Mouse (Mus musculus): ENCODE results near the gene Nop9. TPM values are rescaled to one million over a fixed set of nuclear protein-coding genes. Genes with fewer than 3 reads are reported as not detected.

The Nop9 gene
- total RNA-seq (2014; fragmentation: Nextera tagmentation): 30.9 and 36.6 TPM in 2 replicates
- total RNA-seq (2017): 35.7 and 38.6 TPM in 2 replicates

GRCm38 (mm10) chr14:55745180-55745860 lies at the start of gene Nop9, which contains the start of gene Dhrs1:
Gene Nop9 (plus strand): TSS chr14:55745693.
Gene Dhrs1 (minus strand): TSS chr14:55745690.
- peak; percentile 85 for ATAC-seq (replicated peaks; ENCODE audit: poor library complexity, severe bottlenecking)

GRCm38 (mm10) chr14:55697226-55697625 lies 48.3 kb upstream of the Nop9 start:
- ATAC-seq (replicated peaks; ENCODE audit: poor library complexity, severe bottlenecking): peak; percentile 92

GRCm38 (mm10) chr14:55701131-55701530 lies 44.4 kb upstream of the Nop9 start:
- ATAC-seq (replicated peaks; ENCODE audit: poor library complexity, severe bottlenecking): no peak

GRCm38 (mm10) chr14:55702761-55703160 lies 42.7 kb upstream of the Nop9 start:
- ATAC-seq (replicated peaks; ENCODE audit: poor library complexity, severe bottlenecking): no peak

GRCm38 (mm10) chr14:55706051-55706600 lies 39.4 kb upstream of the Nop9 start:
- no peak for ATAC-seq (replicated peaks; ENCODE audit: poor library complexity, severe bottlenecking)

- ATAC-seq (replicated peaks; ENCODE audit: poor library complexity, severe bottlenecking): no peak
These were observed 38.1 kb upstream of the Nop9 start for GRCm38 (mm10) chr14:55707397-55707796.

- no peak for ATAC-seq (replicated peaks; ENCODE audit: poor library complexity, severe bottlenecking)
These were observed 36.0 kb upstream of the Nop9 start for GRCm38 (mm10) chr14:55709509-55709908.

GRCm38 (mm10) chr14:55711786-55712185 lies 33.7 kb upstream of the Nop9 start:
- ATAC-seq (replicated peaks; ENCODE audit: poor library complexity, severe bottlenecking): no peak

- peak; percentile 92 for ATAC-seq (replicated peaks; ENCODE audit: poor library complexity, severe bottlenecking)
These were observed 32.3 kb upstream of the Nop9 start for GRCm38 (mm10) chr14:55713007-55713728.

- no peak for ATAC-seq (replicated peaks; ENCODE audit: poor library complexity, severe bottlenecking)
These were observed 31.8 kb upstream of the Nop9 start, which contains the start of gene Tgm1 for GRCm38 (mm10) chr14:55713729-55714122. Gene Tgm1 (minus strand): TSS chr14:55713926.

GRCm38 (mm10) chr14:55714893-55715292 lies 30.6 kb upstream of the Nop9 start:
- ATAC-seq (replicated peaks; ENCODE audit: poor library complexity, severe bottlenecking): peak; percentile 14; the same call in 1 of the 2 replicates

GRCm38 (mm10) chr14:55716271-55716670 lies 29.2 kb upstream of the Nop9 start:
- no peak for ATAC-seq (replicated peaks; ENCODE audit: poor library complexity, severe bottlenecking)

GRCm38 (mm10) chr14:55716884-55717283 lies 28.6 kb upstream of the Nop9 start:
- no peak for ATAC-seq (replicated peaks; ENCODE audit: poor library complexity, severe bottlenecking)

- ATAC-seq (replicated peaks; ENCODE audit: poor library complexity, severe bottlenecking): no peak
These were observed 25.8 kb upstream of the Nop9 start for GRCm38 (mm10) chr14:55719737-55720136.

- no peak for ATAC-seq (replicated peaks; ENCODE audit: poor library complexity, severe bottlenecking)
These were observed 24.8 kb upstream of the Nop9 start for GRCm38 (mm10) chr14:55720666-55721065.

- ATAC-seq (replicated peaks; ENCODE audit: poor library complexity, severe bottlenecking): no peak
These were observed 24.4 kb upstream of the Nop9 start for GRCm38 (mm10) chr14:55721076-55721475.

- peak; percentile 57 for ATAC-seq (replicated peaks; ENCODE audit: poor library complexity, severe bottlenecking)
These were observed 23.6 kb upstream of the Nop9 start, which contains the start of gene Rabggta for GRCm38 (mm10) chr14:55721700-55722437. Gene Rabggta (minus strand): TSS chr14:55722263.

- ATAC-seq (replicated peaks; ENCODE audit: poor library complexity, severe bottlenecking): no peak
These were observed 23.0 kb upstream of the Nop9 start for GRCm38 (mm10) chr14:55722438-55722945.

GRCm38 (mm10) chr14:55723433-55723832 lies 22.1 kb upstream of the Nop9 start:
- ATAC-seq (replicated peaks; ENCODE audit: poor library complexity, severe bottlenecking): no peak

- ATAC-seq (replicated peaks; ENCODE audit: poor library complexity, severe bottlenecking): peak; percentile 75
These were observed 21.1 kb upstream of the Nop9 start for GRCm38 (mm10) chr14:55724411-55724871.
